Mouse (Mus musculus) heart, postnatal 0 days (tissue): ENCODE results near the gene H2-Q10.
"Not testable (repeated sequence)": the region's sequence is repeated elsewhere in the genome, so short reads cannot be mapped to it uniquely, and the experiment has no call there.

Source experiments
- CTCF ChIP-seq: IDR thresholded peaks from 2 replicates; pipeline ENCODE4 v1.5.1; 2016; ENCODE audit warnings: antibody characterized with exemption, control low read depth, low read depth
- EP300 ChIP-seq: IDR thresholded peaks from 2 replicates; pipeline ENCODE4 v1.6.1; 2016; ENCODE audit warnings: antibody characterized with exemption, low read depth

DNA sequence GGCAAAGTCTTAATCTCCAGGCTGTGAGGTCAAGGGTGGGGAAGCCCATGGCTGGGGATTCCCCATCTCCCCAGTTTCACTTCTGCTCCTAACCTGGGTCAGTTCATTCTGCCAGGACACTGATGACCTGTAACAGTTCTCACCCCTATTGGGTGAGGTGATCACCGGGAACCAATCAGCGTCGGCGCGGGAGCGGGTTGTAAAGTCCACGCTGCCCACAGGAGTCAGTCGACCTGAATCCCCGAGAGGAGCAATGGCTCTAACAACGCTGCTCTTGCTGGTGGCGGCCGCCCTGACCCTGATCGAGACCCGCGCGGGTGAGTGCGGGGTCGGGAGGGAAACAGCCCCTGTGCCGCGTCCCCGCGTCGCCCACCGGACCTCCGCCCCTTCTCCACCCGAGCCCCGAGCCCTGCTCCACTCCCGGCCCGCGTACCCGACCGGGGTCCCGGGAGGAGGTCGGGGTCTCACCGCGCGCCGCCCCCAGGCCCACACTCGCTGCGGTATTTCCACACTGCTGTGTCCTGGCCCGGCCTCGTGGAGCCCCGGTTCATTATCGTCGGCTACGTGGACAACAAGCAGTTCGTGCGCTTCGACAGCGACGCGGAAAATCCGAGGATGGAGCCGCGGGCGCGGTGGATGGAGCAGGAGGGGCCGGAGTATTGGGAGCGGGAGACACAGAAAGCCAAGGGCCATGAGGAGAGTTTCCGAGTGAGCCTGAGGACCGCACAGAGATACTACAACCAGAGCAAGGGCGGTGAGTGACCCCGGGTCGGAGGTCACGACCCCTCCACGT lies 45.1 kb upstream of the H2-Q10 start, which contains the start of gene H2-Q6:
- TF ChIP-seq CTCF, EP300: not testable (repeated sequence)
